In genomic region chr2:163472466-163472851, GRCm38 (mm10) we compare ENCODE assay signal across 8 mouse cellular contexts. TPM values are rescaled to one million over a fixed set of nuclear protein-coding genes. Genes with fewer than 3 reads are reported as not detected.
DNase-seq lines count a peak whose midpoint lies in the region; ATAC-seq lines count a peak whose summit lies in the region.

Gene Fitm2 (minus strand): TSS chr2:163472629.

- peak; percentile 96 for ATAC-seq in hindbrain, embryonic 15.5 days (ENCODE audit: low FRiP score, low read depth)

- peak within 1 kb of the TSS; percentile 80 for H3K27ac ChIP-seq in hindbrain, embryonic 15.5 days (replicated peaks)

- H3K4me1 ChIP-seq in hindbrain, embryonic 15.5 days (replicated peaks): peaks cover 10% of the 10 kb centered on the region

- peak within 1 kb of the TSS; percentile 87 for H3K9ac ChIP-seq in hindbrain, embryonic 15.5 days

- under 1% methylated on average over 30 of the region's 30 CpGs for WGBS in hindbrain, embryonic 15.5 days

- H3K27me3 ChIP-seq in hindbrain, embryonic 15.5 days: no peaks in the 10 kb centered on the region

- H3K4me2 ChIP-seq in hindbrain, embryonic 15.5 days: peak within 1 kb of the TSS; percentile 71

- no peaks in the 10 kb centered on the region for H3K9me3 ChIP-seq in hindbrain, embryonic 15.5 days

- peak within 1 kb of the TSS; percentile 82 for H3K4me3 ChIP-seq in hindbrain, embryonic 15.5 days

- peak; percentile 99 for DNase-seq in R1 (ENCODE audit: low read depth, low spot score)
- DNase-seq in cerebellum, postnatal 25 days: peak; percentile 98 to 99
- peak; percentile 98 to 99 for DNase-seq in frontal cortex, postnatal 36 days (ENCODE audit: low spot score in 2 of 2)
- DNase-seq in left cerebral cortex, adult 11 months (ENCODE audit: low spot score): peak; percentile 94
- peak; percentile 96 to 97 for DNase-seq in lung, postnatal 4 days
- DNase-seq in retina, postnatal 7 days (ENCODE audit: low read depth, low spot score): peak; percentile 99
- DNase-seq in urinary bladder, adult 2 months (ENCODE audit: low spot score): peak; percentile 98

- H3K36me3 ChIP-seq in hindbrain, embryonic 15.5 days: peaks cover 16% of the 10 kb centered on the region; the same call in 1 of the 2 replicates

RNA-seq across cellular contexts. Expression of gene Fitm2, which starts in this region (rescaled TPM):
- 16.9 TPM in 2 replicates for polyA plus RNA-seq in hindbrain, embryonic 15.5 days (2015; fragmentation: Nextera tagmentation; extraction: Ambion mirVana)
- 4.7 and 7.0 TPM in 2 replicates for polyA plus RNA-seq in urinary bladder, adult 2 months (2012; rRNA removed)

Comparison
In these comparisons a context has a peak if more than half of its experiments do, and no peak if none do; other contexts are left out.
1. Peak in every context shown above with its lines: DNase-seq, ATAC-seq, H3K4me3 ChIP-seq and H3K27ac ChIP-seq.